Mouse (Mus musculus) lung, postnatal 14 days (tissue): ENCODE results near the gene Tigit.

Experiments
- DNase-seq: peaks from one replicate; pipeline ENCODE4 v3.0.0; 2021

Gene Tigit

DNA sequence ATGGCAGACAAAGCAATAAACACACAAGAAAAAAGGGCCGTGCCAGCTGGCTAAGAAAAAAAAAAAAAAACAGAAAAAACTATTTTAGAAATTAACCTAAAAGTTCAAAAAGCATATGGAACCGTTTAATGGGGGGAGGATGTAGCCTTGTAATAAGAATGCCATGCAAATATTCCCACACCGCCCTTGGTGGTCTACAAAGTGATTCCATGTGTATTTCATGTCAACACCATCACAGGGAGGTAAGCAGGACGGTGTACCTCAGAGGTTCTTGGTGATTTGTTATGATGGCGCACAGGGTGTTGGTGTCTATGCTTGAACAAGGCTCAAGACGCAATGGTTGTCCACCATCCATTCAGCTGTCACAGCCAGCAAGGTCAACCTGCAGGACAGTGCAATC lies 46.6 kb downstream of the Tigit start:
- no peak for DNase-seq

DNA sequence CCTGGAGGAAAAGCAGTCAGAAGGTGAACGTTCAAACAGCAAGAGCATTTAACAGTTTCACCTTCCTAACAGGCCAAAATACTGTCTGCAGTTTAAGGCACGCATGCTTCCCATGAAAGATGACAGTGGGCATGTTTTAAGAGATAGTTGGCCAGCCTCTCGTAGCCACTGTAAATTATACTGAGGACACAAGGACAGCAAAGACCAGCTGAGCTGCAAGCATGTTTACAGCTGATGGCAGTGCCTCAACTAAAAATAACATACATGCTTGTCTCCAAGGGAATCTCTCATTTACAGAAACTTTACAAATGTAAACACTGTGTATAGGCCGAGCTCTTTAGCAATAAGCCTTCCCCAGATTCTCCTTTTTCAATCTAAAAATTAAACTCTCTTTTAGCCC lies 47.6 kb downstream of the Tigit start:
- no peak for DNase-seq

DNA sequence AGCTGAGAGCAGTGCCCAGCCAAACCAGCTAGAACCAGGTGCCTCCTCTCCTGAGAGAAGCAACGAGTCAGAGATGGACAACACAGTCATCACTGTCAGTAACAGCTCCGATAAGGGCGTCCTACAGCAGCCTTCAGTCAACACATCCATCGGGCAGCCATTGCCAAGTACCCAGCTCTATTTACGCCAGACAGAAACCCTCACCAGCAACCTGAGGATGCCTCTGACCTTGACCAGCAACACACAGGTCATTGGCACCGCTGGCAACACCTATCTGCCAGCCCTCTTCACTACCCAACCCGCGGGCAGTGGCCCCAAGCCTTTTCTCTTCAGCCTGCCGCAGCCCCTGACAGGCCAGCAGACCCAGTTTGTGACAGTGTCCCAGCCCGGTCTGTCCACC lies 53.6 kb downstream of the Tigit start:
- no peak for DNase-seq

DNA sequence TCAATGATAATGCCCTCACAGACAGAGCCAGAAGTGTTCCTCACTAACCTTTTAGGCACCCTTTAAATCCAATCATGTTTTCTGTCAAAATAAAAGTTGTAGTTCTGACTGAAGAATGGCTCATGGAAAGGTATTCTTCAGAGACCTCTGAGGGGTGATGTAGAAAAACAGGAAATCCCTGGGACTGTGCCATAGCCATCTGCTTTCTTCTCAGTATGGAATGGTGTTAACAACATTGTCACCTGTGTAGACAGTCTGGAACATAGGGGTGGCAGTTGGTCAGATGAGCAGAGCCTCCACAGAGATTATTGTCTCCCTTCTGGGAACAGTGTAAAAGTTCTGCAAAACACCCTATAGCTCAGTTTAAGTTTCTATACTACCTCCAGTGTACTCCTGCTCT lies 55.9 kb downstream of the Tigit start:
- DNase-seq: no peak

DNA sequence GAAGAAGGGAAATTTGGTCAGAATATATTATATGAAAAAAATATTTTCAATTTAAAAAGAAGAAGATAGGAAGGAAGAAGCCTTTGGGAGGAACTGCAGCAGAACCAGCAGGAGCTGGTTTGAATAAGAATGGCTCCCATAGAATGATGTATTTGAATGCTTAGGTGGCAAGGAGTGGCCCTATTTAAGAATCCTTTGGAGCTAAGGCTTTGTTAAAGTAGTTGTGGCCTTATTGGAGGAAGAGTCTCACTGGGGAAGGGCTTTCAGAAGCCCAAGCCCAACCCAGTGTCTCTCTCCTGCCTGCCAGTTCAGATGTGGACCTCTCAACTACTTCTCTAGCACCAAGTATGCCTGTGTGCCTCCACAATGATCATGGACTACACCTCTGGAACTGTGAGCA lies 56.9 kb downstream of the Tigit start:
- no peak for DNase-seq

DNA sequence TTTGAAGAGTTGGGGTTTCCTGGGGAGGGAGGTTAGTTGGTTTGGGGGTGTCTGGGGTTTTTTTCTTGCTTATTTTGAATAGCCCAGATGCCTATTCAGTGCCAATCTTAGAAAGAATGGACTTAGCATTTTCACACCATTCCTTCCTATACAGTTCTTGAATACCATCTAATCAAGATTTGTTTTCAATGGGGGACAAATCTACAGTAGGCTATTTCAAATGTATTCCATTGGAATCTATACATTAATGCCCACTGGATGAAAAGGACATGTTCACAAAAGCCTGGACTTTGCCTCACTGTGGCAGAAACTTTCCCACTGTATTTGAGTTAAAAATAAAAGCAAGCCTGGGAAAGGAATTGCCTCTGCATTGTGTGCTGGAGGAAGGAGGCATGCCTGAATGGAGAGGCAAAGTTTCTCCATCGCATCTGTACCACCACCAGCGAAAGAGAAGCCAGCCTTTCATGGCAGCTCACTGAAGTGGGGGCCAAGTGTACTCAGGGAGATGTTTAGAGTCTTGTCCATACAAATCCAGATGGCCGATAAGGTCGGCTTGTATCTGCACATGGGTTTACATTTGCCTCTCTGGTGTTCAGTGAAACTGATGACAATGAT lies 59.4 kb downstream of the Tigit start:
- no peak for DNase-seq

DNA sequence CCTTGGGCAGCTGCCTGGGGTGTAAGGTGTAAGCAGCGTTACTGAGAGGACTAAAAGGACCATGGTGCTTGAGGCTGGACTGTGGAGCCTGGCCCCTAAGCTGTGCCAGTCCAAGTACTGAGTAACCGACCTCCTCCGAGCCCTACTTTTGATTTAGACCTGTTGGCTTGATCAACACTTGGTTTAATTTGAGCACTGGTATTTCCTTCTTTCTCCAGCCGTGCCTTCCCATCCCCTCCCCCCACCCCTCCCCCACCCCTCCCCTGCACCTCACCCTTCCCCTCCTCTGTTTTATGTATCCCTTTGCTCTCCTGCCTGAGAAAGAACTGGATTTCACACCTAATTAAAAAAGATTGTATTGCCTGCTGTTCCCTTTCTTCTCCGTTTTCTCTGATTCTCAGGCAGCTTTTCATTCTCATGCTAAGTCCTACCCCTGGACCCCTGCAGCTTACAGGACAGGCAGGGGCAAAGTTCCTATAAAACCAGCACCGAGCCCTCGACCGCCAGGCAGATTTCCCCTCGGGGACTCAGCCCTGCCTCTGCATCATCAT lies 60.3 kb downstream of the Tigit start:
- no peak for DNase-seq

DNA sequence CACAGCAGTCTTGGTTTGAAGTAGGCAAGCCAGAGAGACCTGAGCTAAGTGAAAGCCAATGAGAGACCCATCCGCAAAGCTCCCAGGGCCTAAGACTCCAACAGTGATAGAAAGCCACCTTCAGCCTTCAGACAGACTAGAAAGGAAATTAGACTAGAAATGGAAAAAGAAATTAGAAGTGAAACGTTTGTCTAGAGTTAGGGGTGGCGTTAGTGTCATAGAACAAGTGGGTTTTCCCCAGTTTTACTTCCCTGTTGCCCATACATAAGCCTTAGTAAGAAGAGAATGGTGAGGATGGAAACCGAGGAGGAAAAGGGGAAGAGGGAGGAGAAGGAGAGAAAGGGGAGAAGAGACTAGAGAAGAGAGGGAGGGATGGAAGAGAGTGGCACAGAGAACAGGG lies 61.4 kb downstream of the Tigit start:
- no peak for DNase-seq

DNA sequence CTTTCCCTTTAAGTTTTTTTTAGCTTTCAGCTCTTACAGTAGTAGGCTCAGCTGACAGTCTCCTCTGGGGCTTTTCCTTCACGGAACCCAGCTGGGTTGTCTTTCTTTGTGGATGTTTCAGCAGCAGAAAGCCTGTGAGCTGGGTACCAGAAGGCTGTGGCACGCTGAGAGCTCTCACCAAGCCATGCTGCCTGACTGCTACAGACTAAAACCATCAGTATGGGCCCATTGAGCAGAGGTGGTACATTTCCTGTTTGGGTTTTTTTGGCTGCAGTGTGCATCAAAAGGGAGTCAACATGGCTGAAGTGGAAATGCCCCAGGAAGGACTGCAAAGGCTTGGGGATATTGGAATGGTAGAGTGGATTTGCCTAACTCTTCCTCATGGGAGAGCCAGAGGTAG lies 64.2 kb downstream of the Tigit start:
- DNase-seq: no peak
